9 mouse cellular contexts compared by ENCODE assay signal in the genomic region with DNA sequence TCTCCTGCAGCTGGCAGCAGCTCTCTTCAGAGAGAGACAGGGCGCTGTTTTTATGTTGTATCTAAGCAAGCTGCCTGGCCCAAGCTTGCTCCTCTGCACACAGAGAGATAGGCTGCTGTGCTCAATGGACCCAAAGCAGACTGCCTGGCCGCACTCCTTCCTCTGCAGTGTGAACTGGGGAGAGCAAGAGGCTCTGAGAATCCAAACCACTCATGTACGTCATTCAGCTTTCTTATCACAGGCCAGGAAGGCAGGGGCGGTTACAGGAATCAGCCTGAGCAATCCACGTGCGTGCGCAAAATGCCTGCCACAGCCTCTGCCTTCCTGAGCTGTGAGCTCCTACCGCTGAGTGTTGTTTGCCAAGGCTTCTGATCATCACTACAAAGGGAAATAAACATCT. TPM values are rescaled to one million over a fixed set of nuclear protein-coding genes. Genes with fewer than 3 reads are reported as not detected.
DNase-seq lines count a peak whose midpoint lies in the region; ATAC-seq and TF ChIP-seq lines count a peak whose summit lies in the region.
"Had no signal": no experiment of that assay in that cellular context is flagged by ENCODE, and none has a peak within 500 bp of the region (broad histone marks: within the 10 kb centered on the region; RNA-seq: fewer than 3 reads in every experiment).

No protein-coding gene starts in this region.

- no peak for TF ChIP-seq CTCF in cerebellum, adult 2 months (IDR thresholded peaks at IDR 0.05; ENCODE audit: borderline replicate concordance, insufficient read depth, low read depth, low read length)
- TF ChIP-seq CTCF in kidney, adult 2 months (conservative IDR thresholded peaks at IDR 0.05; ENCODE audit: insufficient read depth, insufficient read length, low read depth, low read length): no peak; the same call in 1 of the 2 replicates
- no peak for TF ChIP-seq CTCF in lung, embryonic 14.5 days (IDR thresholded peaks at IDR 0.05; ENCODE audit: low read depth)

- WGBS in cerebellum, adult 2 months: 45% methylated on average over 8 of the region's 8 CpGs
- WGBS in heart, embryonic 10.5 days: 19% methylated on average over 8 of the region's 8 CpGs
- WGBS in kidney, adult 2 months: 30% methylated on average over 8 of the region's 8 CpGs
- WGBS in lung, embryonic 14.5 days: 46% methylated on average over 8 of the region's 8 CpGs
- WGBS in neural tube, embryonic 15.5 days: 55% methylated on average over 8 of the region's 8 CpGs

- peak in 1 of 2 experiments; percentile 33 for DNase-seq in cerebellum, adult 2 months
- no peak for DNase-seq in cerebellum, adult 9-10 months
- DNase-seq in adrenal gland, postnatal 25 days: peak; percentile 40
- peak; percentile 96 for DNase-seq in heart, embryonic 10.5 days (ENCODE audit: low spot score)
- DNase-seq in kidney, adult 2 months: peak; percentile 79
- DNase-seq in lung, embryonic 14.5 days: peak; percentile 67
- no peak for DNase-seq in Muller cell, postnatal 12 days (ENCODE audit: inconsistent ontology term)

- H3K4me2 ChIP-seq in lung, embryonic 14.5 days: peak overlapping the region; percentile 90
- peak overlapping the region; percentile 22 for H3K4me2 ChIP-seq in neural tube, embryonic 15.5 days

- peaks cover 19% of the 10 kb centered on the region for H3K4me1 ChIP-seq in cerebellum, adult 2 months (ENCODE audit: control insufficient read depth, insufficient read depth, low read length)
- peaks cover 96% of the 10 kb centered on the region for H3K4me1 ChIP-seq in heart, embryonic 10.5 days
- H3K4me1 ChIP-seq in kidney, adult 2 months (ENCODE audit: control insufficient read depth, insufficient read depth, low read length): peaks cover 63% of the 10 kb centered on the region
- H3K4me1 ChIP-seq in lung, embryonic 14.5 days (ENCODE audit: insufficient read depth): peaks cover 36% of the 10 kb centered on the region
- peaks cover 64% of the 10 kb centered on the region for H3K4me1 ChIP-seq in neural tube, embryonic 15.5 days

- no peak overlapping the region for H3K4me3 ChIP-seq in cerebellum, adult 2 months (replicated peaks; ENCODE audit: insufficient read depth, low read depth, low read length)
- H3K4me3 ChIP-seq in heart, embryonic 10.5 days: peak overlapping the region; percentile 82
- peak overlapping the region; percentile 23 for H3K4me3 ChIP-seq in kidney, adult 2 months (ENCODE audit: insufficient read depth, low read depth, low read length)
- no peak overlapping the region for H3K4me3 ChIP-seq in lung, embryonic 14.5 days (ENCODE audit: low read depth, low read length)
- H3K4me3 ChIP-seq in neural tube, embryonic 15.5 days (replicated peaks): no peak overlapping the region

- H3K27ac ChIP-seq in cerebellum, adult 2 months (ENCODE audit: insufficient read depth, low read length): 0 out of 2 replicates have a peak overlapping the region, but pooled peaks have one; percentile 15
- H3K27ac ChIP-seq in heart, embryonic 10.5 days: peak overlapping the region; percentile 85
- peak overlapping the region; percentile 87 for H3K27ac ChIP-seq in kidney, adult 2 months (ENCODE audit: insufficient read depth, low read depth, low read length)
- H3K27ac ChIP-seq in lung, embryonic 14.5 days (ENCODE audit: low read depth): peak overlapping the region; percentile 81
- peak overlapping the region; percentile 73 for H3K27ac ChIP-seq in neural tube, embryonic 15.5 days (replicated peaks)

- H3K36me3 ChIP-seq in heart, embryonic 10.5 days: peaks cover 4% of the 10 kb centered on the region; the same call in 1 of the 2 replicates
- no peaks in the 10 kb centered on the region for H3K36me3 ChIP-seq in kidney, adult 2 months (ENCODE audit: control insufficient read depth, insufficient read depth, low read length)
- no peaks in the 10 kb centered on the region for H3K36me3 ChIP-seq in lung, embryonic 14.5 days (ENCODE audit: insufficient read depth)
- no peaks in the 10 kb centered on the region for H3K36me3 ChIP-seq in neural tube, embryonic 15.5 days

- peak overlapping the region; percentile 20; the same call in 1 of the 2 replicates for H3K9ac ChIP-seq in lung, embryonic 14.5 days
- H3K9ac ChIP-seq in neural tube, embryonic 15.5 days (replicated peaks): no peak overlapping the region; the same call in 1 of the 2 replicates

- peak; percentile 25; the same call in 1 of the 2 replicates for TF ChIP-seq POLR2A in cerebellum, adult 2 months (IDR thresholded peaks at IDR 0.05; ENCODE audit: borderline replicate concordance, insufficient read depth, low read length)
- TF ChIP-seq POLR2A in kidney, adult 2 months (IDR thresholded peaks at IDR 0.05; ENCODE audit: low read depth, low read length): peak; percentile 59

- no peaks in the 10 kb centered on the region for H3K9me3 ChIP-seq in heart, embryonic 10.5 days
- H3K9me3 ChIP-seq in lung, embryonic 14.5 days (ENCODE audit: low read depth, low read length): no peaks in the 10 kb centered on the region
- H3K9me3 ChIP-seq in neural tube, embryonic 15.5 days (replicated peaks): no peaks in the 10 kb centered on the region

- H3K27me3 ChIP-seq in cerebellum, adult 2 months (ENCODE audit: control insufficient read depth, insufficient read depth, low read length): no peaks in the 10 kb centered on the region
- H3K27me3 ChIP-seq in heart, embryonic 10.5 days (ENCODE audit: insufficient read depth, poor library complexity, severe bottlenecking): no peaks in the 10 kb centered on the region
- no peaks in the 10 kb centered on the region for H3K27me3 ChIP-seq in kidney, adult 2 months (replicated peaks; ENCODE audit: control insufficient read depth, insufficient read depth, low read length)
- no peaks in the 10 kb centered on the region for H3K27me3 ChIP-seq in lung, embryonic 14.5 days (ENCODE audit: insufficient read depth, low read length)
- no peaks in the 10 kb centered on the region for H3K27me3 ChIP-seq in neural tube, embryonic 15.5 days (replicated peaks)

- 0 out of 2 replicates have a peak, but pooled peaks have one; percentile 5 for ATAC-seq in lung, embryonic 14.5 days (ENCODE audit: insufficient read depth)
- no peak for ATAC-seq in neural tube, embryonic 15.5 days (ENCODE audit: low FRiP score)

RNA-seq across cellular contexts. Expression of gene Gpr146, which starts 5.3 kb away (rescaled TPM):
- polyA plus RNA-seq in cerebellum, adult 2 months (2012; rRNA removed): 16.4 and 17.3 TPM in 2 replicates
- 13.1 and 16.0 TPM in 2 replicates for total RNA-seq in adrenal gland, postnatal 25 days (2021)
- polyA plus RNA-seq in heart, embryonic 10.5 days (2016; fragmentation: Nextera tagmentation; extraction: Ambion mirVana): 5.6 and 5.7 TPM in 2 replicates
- 39.1 and 43.0 TPM in 2 replicates for polyA plus RNA-seq in kidney, adult 2 months (2012; rRNA removed)
- polyA plus RNA-seq in lung, embryonic 14.5 days (2014; fragmentation: Nextera tagmentation; extraction: Ambion mirVana): 3.5 and 4.3 TPM in 2 replicates
- 2.6 and 3.0 TPM in 2 replicates for polyA plus RNA-seq in neural tube, embryonic 15.5 days (2015; fragmentation: Nextera tagmentation; extraction: Ambion mirVana)

RNA-seq across cellular contexts. Expression of gene C130050O18Rik, which starts 22.3 kb away (rescaled TPM):
- polyA plus RNA-seq in cerebellum, adult 2 months (2012; rRNA removed): 0.21 and 0.25 TPM in 2 replicates
- total RNA-seq in adrenal gland, postnatal 25 days (2021): 0.49 and 0.57 TPM in 2 replicates
- 0.28 and 0.45 TPM in 2 replicates for polyA plus RNA-seq in heart, embryonic 10.5 days (2016; fragmentation: Nextera tagmentation; extraction: Ambion mirVana)
- 3.0 and 4.3 TPM in 2 replicates for polyA plus RNA-seq in kidney, adult 2 months (2012; rRNA removed)
- polyA plus RNA-seq in lung, embryonic 14.5 days (2014; fragmentation: Nextera tagmentation; extraction: Ambion mirVana): 1.1 TPM in 2 replicates
- 0.47 and 0.64 TPM in 2 replicates for polyA plus RNA-seq in neural tube, embryonic 15.5 days (2015; fragmentation: Nextera tagmentation; extraction: Ambion mirVana)

RNA-seq across cellular contexts. Expression of gene Cyp2w1, which starts 30.3 kb away (rescaled TPM):
- not detected in 2 replicates for polyA plus RNA-seq in cerebellum, adult 2 months (2012; rRNA removed)
- total RNA-seq in adrenal gland, postnatal 25 days (2021): not detected in 2 replicates
- not detected in 2 replicates for polyA plus RNA-seq in heart, embryonic 10.5 days (2016; fragmentation: Nextera tagmentation; extraction: Ambion mirVana)
- polyA plus RNA-seq in kidney, adult 2 months (2012; rRNA removed): not detected in 2 replicates
- polyA plus RNA-seq in lung, embryonic 14.5 days (2014; fragmentation: Nextera tagmentation; extraction: Ambion mirVana): not detected in 2 replicates
- 2.1 TPM in 1 of 2 replicates, not detected in the other for polyA plus RNA-seq in neural tube, embryonic 15.5 days (2015; fragmentation: Nextera tagmentation; extraction: Ambion mirVana)
- total RNA-seq: layer of hippocampus, adult 18-20 months had no signal

RNA-seq across cellular contexts. Expression of gene Cox19, which starts 31.5 kb away (rescaled TPM):
- polyA plus RNA-seq in cerebellum, adult 2 months (2012; rRNA removed): 87.4 and 91.1 TPM in 2 replicates
- 61.7 and 66.5 TPM in 2 replicates for total RNA-seq in adrenal gland, postnatal 25 days (2021)
- polyA plus RNA-seq in heart, embryonic 10.5 days (2016; fragmentation: Nextera tagmentation; extraction: Ambion mirVana): 76.3 and 93.2 TPM in 2 replicates
- polyA plus RNA-seq in kidney, adult 2 months (2012; rRNA removed): 114 and 125 TPM in 2 replicates
- polyA plus RNA-seq in lung, embryonic 14.5 days (2014; fragmentation: Nextera tagmentation; extraction: Ambion mirVana): 102 and 106 TPM in 2 replicates
- polyA plus RNA-seq in neural tube, embryonic 15.5 days (2015; fragmentation: Nextera tagmentation; extraction: Ambion mirVana): 105 and 107 TPM in 2 replicates

RNA-seq across cellular contexts. Expression of gene Gper1, which starts 40.2 kb away (rescaled TPM):
- polyA plus RNA-seq in cerebellum, adult 2 months (2012; rRNA removed): 4.0 and 4.4 TPM in 2 replicates
- total RNA-seq in adrenal gland, postnatal 25 days (2021): 3.5 and 4.8 TPM in 2 replicates
- 0.26 and 0.36 TPM in 2 replicates for polyA plus RNA-seq in heart, embryonic 10.5 days (2016; fragmentation: Nextera tagmentation; extraction: Ambion mirVana)
- polyA plus RNA-seq in kidney, adult 2 months (2012; rRNA removed): 2.7 and 3.8 TPM in 2 replicates
- 5.5 and 5.9 TPM in 2 replicates for polyA plus RNA-seq in lung, embryonic 14.5 days (2014; fragmentation: Nextera tagmentation; extraction: Ambion mirVana)
- 7.8 and 9.6 TPM in 2 replicates for polyA plus RNA-seq in neural tube, embryonic 15.5 days (2015; fragmentation: Nextera tagmentation; extraction: Ambion mirVana)

Comparison
In these comparisons a context has a peak if more than half of its experiments do, and no peak if none do; other contexts are left out.
1. DNase-seq: peak in adrenal gland, postnatal 25 days (single experiment), heart, embryonic 10.5 days (single experiment), kidney, adult 2 months (single experiment) and lung, embryonic 14.5 days (single experiment); none in cerebellum, adult 9-10 months (single experiment) and Muller cell, postnatal 12 days (single experiment).
2. H3K27ac ChIP-seq: peak in every context shown above with its lines; median percentile 87 in kidney, adult 2 months; 85 in heart, embryonic 10.5 days; 81 in lung, embryonic 14.5 days; 73 in neural tube, embryonic 15.5 days; 15 in cerebellum, adult 2 months.
3. H3K4me3 ChIP-seq: peak in heart, embryonic 10.5 days (single experiment) and kidney, adult 2 months (single experiment); none in cerebellum, adult 2 months (single experiment), lung, embryonic 14.5 days (single experiment) and neural tube, embryonic 15.5 days (single experiment).